ENCODE assay signal across 8 mouse cellular contexts in genomic region chr11:5062326-5062725, GRCm38 (mm10). TPM values are rescaled to one million over a fixed set of nuclear protein-coding genes. Genes with fewer than 3 reads are reported as not detected.
DNase-seq lines count a peak whose midpoint lies in the region; ATAC-seq lines count a peak whose summit lies in the region.

No protein-coding gene starts in this region.

- WGBS in lung, embryonic 15.5 days, result 28% methylated on average over 13 of the region's 13 CpGs
- WGBS in forebrain, embryonic 14.5 days, result 20% methylated on average over 13 of the region's 13 CpGs
- 33% methylated on average over 13 of the region's 13 CpGs for WGBS in liver, embryonic 11.5 days
- WGBS in stomach, embryonic 16.5 days, result 26% methylated on average over 13 of the region's 13 CpGs

- H3K36me3 ChIP-seq in lung, embryonic 15.5 days, result no peaks in the 10 kb centered on the region
- H3K36me3 ChIP-seq in forebrain, embryonic 14.5 days (ENCODE audit: control insufficient read depth, insufficient read depth, low read length), result peaks cover 3% of the 10 kb centered on the region; the same call in 1 of the 2 replicates
- no peaks in the 10 kb centered on the region for H3K36me3 ChIP-seq in liver, embryonic 11.5 days (ENCODE audit: control insufficient read depth, insufficient read depth, low read length)
- no peaks in the 10 kb centered on the region for H3K36me3 ChIP-seq in stomach, embryonic 16.5 days (ENCODE audit: control insufficient read depth, insufficient read depth, low read length)

- no peak for DNase-seq in lung, postnatal 10 days
- DNase-seq in forebrain, embryonic 14.5 days (ENCODE audit: low spot score), result no peak
- no peak for DNase-seq in liver, embryonic 11.5 days (ENCODE audit: low spot score)
- no peak for DNase-seq in Muller cell, postnatal 12 days (ENCODE audit: inconsistent ontology term)
- no peak for DNase-seq in right cerebral cortex, postnatal 4 days
- no peak for DNase-seq in right cerebral cortex, postnatal 36 days (ENCODE audit: low spot score in 2 of 2)

- peak overlapping the region; percentile 37 for H3K4me3 ChIP-seq in lung, embryonic 15.5 days
- H3K4me3 ChIP-seq in forebrain, embryonic 14.5 days (ENCODE audit: low read depth, low read length), result peak overlapping the region; percentile 30
- H3K4me3 ChIP-seq in liver, embryonic 11.5 days (ENCODE audit: low read depth, low read length), result peak overlapping the region; percentile 42
- H3K4me3 ChIP-seq in stomach, embryonic 16.5 days (replicated peaks; ENCODE audit: low read length), result peak overlapping the region; percentile 42

- peaks cover 63% of the 10 kb centered on the region for H3K27me3 ChIP-seq in lung, embryonic 15.5 days
- peaks cover 56% of the 10 kb centered on the region for H3K27me3 ChIP-seq in forebrain, embryonic 14.5 days (replicated peaks; ENCODE audit: control insufficient read depth, insufficient read depth, low read length)
- peaks cover 67% of the 10 kb centered on the region for H3K27me3 ChIP-seq in liver, embryonic 11.5 days (replicated peaks; ENCODE audit: control insufficient read depth, insufficient read depth, low read length)
- H3K27me3 ChIP-seq in stomach, embryonic 16.5 days (ENCODE audit: control insufficient read depth, insufficient read depth, low read length), result peaks cover 36% of the 10 kb centered on the region

- no peak for ATAC-seq in lung, embryonic 15.5 days (ENCODE audit: borderline replicate concordance, extremely low read depth, low FRiP score, low TSS enrichment)
- no peak for ATAC-seq in forebrain, embryonic 14.5 days
- no peak for ATAC-seq in liver, embryonic 11.5 days (replicated peaks; ENCODE audit: low FRiP score)
- ATAC-seq in stomach, embryonic 16.5 days (ENCODE audit: insufficient read depth, low FRiP score), result no peak

- H3K9ac ChIP-seq in lung, embryonic 15.5 days, result peak overlapping the region; percentile 23; the same call in 1 of the 2 replicates
- H3K9ac ChIP-seq in forebrain, embryonic 14.5 days (ENCODE audit: low read length), result no peak overlapping the region; the same call in 1 of the 2 replicates
- no peak overlapping the region for H3K9ac ChIP-seq in liver, embryonic 11.5 days (ENCODE audit: low read depth, low read length)
- peak overlapping the region; percentile 64; the same call in 1 of the 2 replicates for H3K9ac ChIP-seq in stomach, embryonic 16.5 days (ENCODE audit: low read length)

- H3K4me1 ChIP-seq in lung, embryonic 15.5 days, result peaks cover 57% of the 10 kb centered on the region
- H3K4me1 ChIP-seq in forebrain, embryonic 14.5 days (ENCODE audit: control insufficient read depth, insufficient read depth, low read length), result peaks cover 23% of the 10 kb centered on the region
- peaks cover 36% of the 10 kb centered on the region for H3K4me1 ChIP-seq in liver, embryonic 11.5 days (replicated peaks; ENCODE audit: control insufficient read depth, insufficient read depth, low read length)
- peaks cover 38% of the 10 kb centered on the region for H3K4me1 ChIP-seq in stomach, embryonic 16.5 days (ENCODE audit: control insufficient read depth, insufficient read depth, low read length)

- no peak overlapping the region for H3K27ac ChIP-seq in lung, embryonic 15.5 days
- H3K27ac ChIP-seq in forebrain, embryonic 14.5 days (ENCODE audit: low read depth, low read length), result no peak overlapping the region
- no peak overlapping the region for H3K27ac ChIP-seq in liver, embryonic 11.5 days (ENCODE audit: low read depth, low read length)
- H3K27ac ChIP-seq in stomach, embryonic 16.5 days (ENCODE audit: low read length), result no peak overlapping the region

- peak overlapping the region; percentile 81 for H3K4me2 ChIP-seq in lung, embryonic 15.5 days
- H3K4me2 ChIP-seq in forebrain, embryonic 14.5 days (ENCODE audit: low read length), result peak overlapping the region; percentile 65
- H3K4me2 ChIP-seq in liver, embryonic 11.5 days, result peak overlapping the region; percentile 71
- peak overlapping the region; percentile 92 for H3K4me2 ChIP-seq in stomach, embryonic 16.5 days (ENCODE audit: low read depth, low read length)

- H3K9me3 ChIP-seq in lung, embryonic 15.5 days, result no peaks in the 10 kb centered on the region
- H3K9me3 ChIP-seq in forebrain, embryonic 14.5 days (replicated peaks; ENCODE audit: control insufficient read depth, low read length), result no peaks in the 10 kb centered on the region
- no peaks in the 10 kb centered on the region for H3K9me3 ChIP-seq in liver, embryonic 11.5 days (ENCODE audit: control insufficient read depth, low read length)
- no peaks in the 10 kb centered on the region for H3K9me3 ChIP-seq in stomach, embryonic 16.5 days (replicated peaks; ENCODE audit: control insufficient read depth, low read length)

RNA-seq across cellular contexts. Expression of gene Gas2l1, which starts 2.8 kb away (rescaled TPM):
- polyA plus RNA-seq in lung, embryonic 15.5 days (2015; fragmentation: Nextera tagmentation; extraction: Ambion mirVana), result 27.1 and 29.1 TPM in 2 replicates
- polyA plus RNA-seq in forebrain, embryonic 14.5 days (2014; fragmentation: Nextera tagmentation; extraction: Ambion mirVana), result 14.4 and 20.4 TPM in 2 replicates
- polyA plus RNA-seq in liver, embryonic 11.5 days (2014; fragmentation: Nextera tagmentation; extraction: Ambion mirVana), result 41.9 and 46.5 TPM in 2 replicates
- 11.0 and 14.1 TPM in 2 replicates for polyA plus RNA-seq in stomach, embryonic 16.5 days (2015; fragmentation: Nextera tagmentation; extraction: Ambion mirVana)

RNA-seq across cellular contexts. Expression of gene Rasl10a, which starts 4.4 kb away (rescaled TPM):
- 0.57 and 0.59 TPM in 2 replicates for polyA plus RNA-seq in lung, embryonic 15.5 days (2015; fragmentation: Nextera tagmentation; extraction: Ambion mirVana)
- polyA plus RNA-seq in forebrain, embryonic 14.5 days (2014; fragmentation: Nextera tagmentation; extraction: Ambion mirVana), result 0.25 and 0.53 TPM in 2 replicates
- 0.75 and 1.3 TPM in 2 replicates for polyA plus RNA-seq in liver, embryonic 11.5 days (2014; fragmentation: Nextera tagmentation; extraction: Ambion mirVana)
- polyA plus RNA-seq in stomach, embryonic 16.5 days (2015; fragmentation: Nextera tagmentation; extraction: Ambion mirVana), result 0.49 and 1.8 TPM in 2 replicates

RNA-seq across cellular contexts. Expression of gene Rhbdd3, which starts 36.4 kb away (rescaled TPM):
- 26.3 and 31.2 TPM in 2 replicates for polyA plus RNA-seq in lung, embryonic 15.5 days (2015; fragmentation: Nextera tagmentation; extraction: Ambion mirVana)
- 28.9 and 31.8 TPM in 2 replicates for polyA plus RNA-seq in forebrain, embryonic 14.5 days (2014; fragmentation: Nextera tagmentation; extraction: Ambion mirVana)
- 27.0 and 29.1 TPM in 2 replicates for polyA plus RNA-seq in liver, embryonic 11.5 days (2014; fragmentation: Nextera tagmentation; extraction: Ambion mirVana)
- 24.8 and 25.2 TPM in 2 replicates for polyA plus RNA-seq in stomach, embryonic 16.5 days (2015; fragmentation: Nextera tagmentation; extraction: Ambion mirVana)

RNA-seq across cellular contexts. Expression of gene Ewsr1, which starts 36.7 kb away (rescaled TPM):
- polyA plus RNA-seq in lung, embryonic 15.5 days (2015; fragmentation: Nextera tagmentation; extraction: Ambion mirVana), result 778 and 796 TPM in 2 replicates
- polyA plus RNA-seq in forebrain, embryonic 14.5 days (2014; fragmentation: Nextera tagmentation; extraction: Ambion mirVana), result 433 and 469 TPM in 2 replicates
- 363 and 367 TPM in 2 replicates for polyA plus RNA-seq in liver, embryonic 11.5 days (2014; fragmentation: Nextera tagmentation; extraction: Ambion mirVana)
- polyA plus RNA-seq in stomach, embryonic 16.5 days (2015; fragmentation: Nextera tagmentation; extraction: Ambion mirVana), result 530 and 537 TPM in 2 replicates

Comparison
In these comparisons a context has a peak if more than half of its experiments do, and no peak if none do; other contexts are left out.
1. H3K9ac ChIP-seq: peak in lung, embryonic 15.5 days (single experiment) and stomach, embryonic 16.5 days (single experiment); none in forebrain, embryonic 14.5 days (single experiment) and liver, embryonic 11.5 days (single experiment).
2. Peak in every context shown above with its lines, with median percentiles within 50 percentile points of each other: H3K4me2 ChIP-seq and H3K4me3 ChIP-seq.